Mouse (Mus musculus): ENCODE results near the gene Srpk3. TPM values are rescaled to one million over a fixed set of nuclear protein-coding genes. Genes with fewer than 3 reads are reported as not detected.
A peak's percentile ranks its signal among the peaks of the same experiment; 100 is the strongest.

The Srpk3 gene
- polyA plus RNA-seq, 1 experiment from 2014 or later = 4.7 TPM

DNA sequence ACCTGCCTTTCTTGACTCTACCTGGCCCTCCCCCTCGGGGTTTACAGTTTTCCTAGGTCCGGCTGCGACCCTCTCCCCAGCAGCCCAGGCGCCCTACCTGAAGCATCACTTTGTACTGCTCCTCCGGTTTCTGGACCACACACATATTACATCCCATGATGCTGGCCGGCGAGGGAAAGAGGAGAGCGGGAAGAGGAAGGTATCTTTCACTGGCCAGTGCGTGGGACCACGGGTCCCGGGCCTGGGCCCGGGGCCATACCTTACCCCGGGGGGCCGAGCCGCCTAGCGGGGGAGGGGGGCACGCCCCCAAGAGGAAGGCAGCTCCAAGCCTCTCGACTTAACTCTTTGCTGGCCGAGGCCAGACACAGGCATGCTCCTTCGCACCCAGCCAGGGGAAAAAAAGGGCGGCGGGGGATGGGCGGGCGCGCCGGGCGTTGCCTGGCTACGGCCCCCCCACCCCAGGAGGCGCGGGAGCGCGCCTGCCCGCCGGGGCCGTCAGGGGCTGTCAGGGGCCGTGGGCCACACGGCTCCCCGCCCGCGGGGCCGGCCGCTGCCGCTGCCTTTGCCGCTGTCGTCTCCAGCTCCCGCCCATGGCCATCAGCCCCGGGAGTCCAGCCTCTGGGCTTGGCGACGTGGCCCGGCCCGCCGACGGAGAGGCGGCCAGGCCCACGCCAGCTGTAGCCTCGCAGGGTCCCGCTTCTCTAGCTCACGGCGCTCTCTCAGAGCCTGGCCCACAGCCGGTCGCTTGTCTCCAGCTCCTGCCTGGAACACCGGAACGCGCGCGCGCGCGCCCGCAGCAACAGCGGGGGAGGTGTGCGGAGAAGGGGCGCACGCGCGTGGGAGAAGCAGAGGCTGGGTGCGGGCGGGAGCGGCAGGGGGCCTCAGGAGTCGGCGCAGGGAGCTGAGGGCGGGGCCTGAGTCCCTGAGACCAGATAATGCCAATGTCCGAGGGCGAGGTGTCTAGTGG is 50.3 kb downstream of the Srpk3 start, which contains the start of gene Pdzd4:
Gene Pdzd4, minus strand, starts transcription at position 785 of the 967 bp plus-strand sequence.
- Histone ChIP-seq H3K27me3 (ENCODE audit: control insufficient read depth, insufficient read depth, low read length) (peaks cover 3% of the 10 kb centered on the region; the same call in 1 of the 2 replicates), H3K9ac (ENCODE audit: low read depth, low read length) (peak within 1 kb of the TSS; percentile 72), H3K4me1 (ENCODE audit: control insufficient read depth, insufficient read depth, low read length) (no peaks in the 10 kb centered on the region), H3K4me2 (replicated peaks; ENCODE audit: low read depth, low read length) (peak within 1 kb of the TSS; percentile 74), H3K9me3 (ENCODE audit: control insufficient read depth, low read length) (no peaks in the 10 kb centered on the region), H3K27ac (ENCODE audit: low read depth, low read length) (no peak within 1 kb of the TSS), H3K36me3 (ENCODE audit: control insufficient read depth, insufficient read depth, low read length) (no peaks in the 10 kb centered on the region), H3K4me3 (ENCODE audit: low read length) (peak within 1 kb of the TSS; percentile 57)
- 22% methylated on average over 73 of the region's 84 CpGs for WGBS
- ATAC-seq (ENCODE audit: low FRiP score, low TSS enrichment) = peak; percentile 85

Other genes with a start within 250 kb of the Srpk3 start
- 9.6 and 26.6 TPM in 2 replicates for gene Dusp9, start 135.0 kb upstream of the Srpk3 start, polyA plus RNA-seq (2014; fragmentation: Nextera tagmentation; extraction: Ambion mirVana)
- gene Pnck, start 114.3 kb upstream of the Srpk3 start, polyA plus RNA-seq (2014; fragmentation: Nextera tagmentation; extraction: Ambion mirVana) = 14.1 and 16.3 TPM in 2 replicates
- gene Slc6a8, start 101.3 kb upstream of the Srpk3 start, polyA plus RNA-seq (2014; fragmentation: Nextera tagmentation; extraction: Ambion mirVana) = 9.0 and 10.4 TPM in 2 replicates
- gene Bcap31, start 58.2 kb upstream of the Srpk3 start, polyA plus RNA-seq (2014; fragmentation: Nextera tagmentation; extraction: Ambion mirVana) = 228 and 265 TPM in 2 replicates
- 9.3 and 12.0 TPM in 2 replicates for gene Abcd1, start 57.8 kb upstream of the Srpk3 start, polyA plus RNA-seq (2014; fragmentation: Nextera tagmentation; extraction: Ambion mirVana)
- gene Plxnb3, start 17.3 kb upstream of the Srpk3 start, polyA plus RNA-seq (2014; fragmentation: Nextera tagmentation; extraction: Ambion mirVana) = 0.14 and 0.27 TPM in 2 replicates
- 221 and 247 TPM in 2 replicates for gene Idh3g, start 12.5 kb downstream of the Srpk3 start, polyA plus RNA-seq (2014; fragmentation: Nextera tagmentation; extraction: Ambion mirVana)
- 207 and 210 TPM in 2 replicates for gene Ssr4, start 12.6 kb downstream of the Srpk3 start, polyA plus RNA-seq (2014; fragmentation: Nextera tagmentation; extraction: Ambion mirVana)
- gene Pdzd4, start 50.6 kb downstream of the Srpk3 start, polyA plus RNA-seq (2014; fragmentation: Nextera tagmentation; extraction: Ambion mirVana) = 1.1 and 1.9 TPM in 2 replicates
- 2.3 and 4.4 TPM in 2 replicates for gene Avpr2, start 117.7 kb downstream of the Srpk3 start, polyA plus RNA-seq (2014; fragmentation: Nextera tagmentation; extraction: Ambion mirVana)
- 4.2 and 6.1 TPM in 2 replicates for gene L1cam, start 121.7 kb downstream of the Srpk3 start, polyA plus RNA-seq (2014; fragmentation: Nextera tagmentation; extraction: Ambion mirVana)
- gene Arhgap4, start 147.5 kb downstream of the Srpk3 start, polyA plus RNA-seq (2014; fragmentation: Nextera tagmentation; extraction: Ambion mirVana) = 1.7 and 4.2 TPM in 2 replicates
- gene Naa10, start 147.5 kb downstream of the Srpk3 start, polyA plus RNA-seq (2014; fragmentation: Nextera tagmentation; extraction: Ambion mirVana) = 140 and 168 TPM in 2 replicates
- gene Renbp, start 156.4 kb downstream of the Srpk3 start, polyA plus RNA-seq (2014; fragmentation: Nextera tagmentation; extraction: Ambion mirVana) = 36.9 and 38.8 TPM in 2 replicates
- gene Hcfc1, start 192.0 kb downstream of the Srpk3 start, polyA plus RNA-seq (2014; fragmentation: Nextera tagmentation; extraction: Ambion mirVana) = 78.4 and 87.8 TPM in 2 replicates
- 56.6 and 64.8 TPM in 2 replicates for gene Irak1, start 249.5 kb downstream of the Srpk3 start, polyA plus RNA-seq (2014; fragmentation: Nextera tagmentation; extraction: Ambion mirVana)